Mouse (Mus musculus): ENCODE data around the gene Aars2.

Aars2 gene

GRCm38 (mm10) chr17:45544001-45544872, 37.6 kb downstream of the Aars2 start:
- CTCF ChIA-PET = interaction anchor here (0.5 to 3.2 kb wide), 22 partner anchors 21 to 447 kb away, joined by 3 to 17 read pairs (median 4); partner anchors contain the start of genes Aars2 (in 3 of the 4) and Tcte1 (in 1 of the 4)
- POLR2A ChIA-PET = interaction anchor here (0.6 to 4.9 kb wide), 46 partner anchors 9 to 118 kb away, joined by 3 to 35 read pairs (median 4); partner anchors contain the start of genes Aars2 (in 3 of the 4), Hsp90ab1 (in 3 of the 4), Nfkbie (in 3 of the 4) and Slc35b2 (in 2 of the 4)

- ChIA-PET POLR2A (interaction anchor here (0.6 to 4.9 kb wide), 33 partner anchors 10 to 117 kb away, joined by 3 to 35 read pairs (median 5); partner anchors contain the start of genes Hsp90ab1 (in 3 of the 4), Nfkbie (in 3 of the 4), Aars2 (in 2 of the 4) and Slc35b2 (in 2 of the 4)), CTCF (interaction anchor here (0.6 to 3.2 kb wide), 16 partner anchors 18 to 447 kb away, joined by 3 to 17 read pairs (median 4); partner anchors contain the start of genes Aars2 (in 2 of the 4) and Tcte1 (in 1 of the 4))
Measured at GRCm38 (mm10) chr17:45544873-45545277, 38.2 kb downstream of the Aars2 start.

DNA sequence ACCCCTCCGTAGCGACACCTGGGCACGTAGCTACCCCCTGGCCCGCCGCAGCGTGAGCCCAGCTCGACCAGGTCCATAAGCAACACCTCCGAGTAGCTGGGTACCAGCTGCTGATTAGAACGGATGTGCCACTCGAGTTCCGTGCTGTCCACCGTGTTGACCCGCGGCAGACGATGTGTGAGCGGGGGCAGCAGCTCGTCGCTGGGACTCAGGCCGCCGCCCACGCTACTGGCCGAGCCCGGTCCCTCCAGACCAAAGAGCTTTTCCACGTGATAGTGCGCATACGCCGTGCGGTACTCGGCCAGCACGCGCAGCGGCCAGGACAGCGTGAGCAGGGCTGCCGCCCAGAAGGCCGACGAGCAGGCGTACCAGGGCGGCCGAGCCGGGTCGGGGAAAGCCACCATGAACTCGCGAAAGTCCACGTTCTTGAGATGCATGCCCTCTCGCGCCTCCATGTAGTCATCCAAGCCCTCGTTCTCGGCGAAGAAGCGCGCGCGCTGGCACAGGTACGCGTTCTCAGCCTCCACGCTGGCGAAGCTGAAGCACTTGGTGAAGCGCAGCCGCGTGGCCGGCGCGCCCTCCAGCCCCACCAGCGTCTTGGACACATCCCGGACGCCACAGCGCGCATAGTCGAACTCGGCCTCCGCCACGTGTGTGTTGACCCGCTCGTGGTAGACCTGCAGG, 38.8 kb downstream of the Aars2 start:
- POLR2A ChIA-PET = interaction anchor here (0.6 to 4.9 kb wide), 35 partner anchors 9 to 423 kb away, joined by 3 to 35 read pairs (median 5); partner anchors contain the start of genes Hsp90ab1 (in 3 of the 4), Nfkbie (in 3 of the 4), Aars2 (in 2 of the 4) and Slc35b2 (in 2 of the 4)
- CTCF ChIA-PET = interaction anchor here (0.6 to 3.2 kb wide), 16 partner anchors 19 to 140 kb away, joined by 3 to 17 read pairs (median 4); partner anchors contain the start of genes Aars2 (in 2 of the 4) and Tcte1 (in 1 of the 4)

- CTCF ChIA-PET = no interaction called here
- POLR2A ChIA-PET = interaction anchor here in 2 of 4 experiments (1.0 to 4.9 kb wide), 6 partner anchors 14 to 139 kb away, joined by 3 to 35 read pairs (median 9); partner anchors contain the start of genes Hsp90ab1 (in 1 of the 2), Mrpl14 (in 1 of the 2), Slc35b2 (in 1 of the 2) and Tmem63b (in 1 of the 2)
Measured at GRCm38 (mm10) chr17:45546941-45547340, 40.3 kb downstream of the Aars2 start.

DNA sequence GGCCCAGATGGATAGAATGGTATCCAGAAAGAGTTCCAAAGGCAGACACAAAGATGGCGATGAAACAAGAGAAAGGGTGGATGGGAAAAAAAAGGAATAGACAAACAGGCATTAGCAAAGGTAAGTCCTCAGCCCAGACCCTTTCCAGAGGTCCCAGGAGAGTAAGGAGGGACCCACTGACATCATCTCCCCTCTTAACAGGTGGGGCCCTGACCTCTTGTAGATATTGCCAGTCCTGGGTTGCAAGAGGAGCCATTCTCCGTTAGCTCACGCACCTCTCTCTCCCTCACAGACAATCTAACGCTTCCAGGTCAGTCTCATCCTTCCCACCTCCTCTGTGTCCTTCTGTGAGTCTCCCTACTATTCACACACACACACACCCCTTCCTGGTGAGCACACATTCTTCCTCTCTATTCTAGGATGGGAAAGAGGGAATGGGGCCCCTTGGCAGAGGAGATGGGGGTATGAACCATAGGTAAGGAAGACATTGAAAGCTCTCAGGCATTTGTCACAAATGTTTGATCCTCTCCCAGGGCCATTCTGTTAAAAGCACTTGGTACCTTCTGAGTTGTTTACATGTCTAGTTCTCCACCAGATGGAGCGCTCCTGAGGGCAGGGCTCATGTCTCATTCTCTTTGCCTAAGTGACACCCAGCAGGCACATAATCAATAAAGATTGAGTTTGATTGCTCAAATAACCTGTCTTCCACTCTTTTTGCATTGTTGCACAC, 41.0 kb downstream of the Aars2 start:
- POLR2A ChIA-PET = interaction anchor here in 3 of 4 experiments (1.0 to 28.4 kb wide), 16 partner anchors 11 to 119 kb away, joined by 3 to 605 read pairs (median 6); partner anchors contain the start of genes Hsp90ab1 (in 3 of the 3) and Spats1 (in 1 of the 3)
- CTCF ChIA-PET = interaction anchor here in 3 of 4 experiments (0.7 to 3.8 kb wide), 19 partner anchors 14 to 932 kb away, joined by 3 to 41 read pairs (median 6); partner anchors contain the start of gene Spats1 (in 1 of the 3)

DNA sequence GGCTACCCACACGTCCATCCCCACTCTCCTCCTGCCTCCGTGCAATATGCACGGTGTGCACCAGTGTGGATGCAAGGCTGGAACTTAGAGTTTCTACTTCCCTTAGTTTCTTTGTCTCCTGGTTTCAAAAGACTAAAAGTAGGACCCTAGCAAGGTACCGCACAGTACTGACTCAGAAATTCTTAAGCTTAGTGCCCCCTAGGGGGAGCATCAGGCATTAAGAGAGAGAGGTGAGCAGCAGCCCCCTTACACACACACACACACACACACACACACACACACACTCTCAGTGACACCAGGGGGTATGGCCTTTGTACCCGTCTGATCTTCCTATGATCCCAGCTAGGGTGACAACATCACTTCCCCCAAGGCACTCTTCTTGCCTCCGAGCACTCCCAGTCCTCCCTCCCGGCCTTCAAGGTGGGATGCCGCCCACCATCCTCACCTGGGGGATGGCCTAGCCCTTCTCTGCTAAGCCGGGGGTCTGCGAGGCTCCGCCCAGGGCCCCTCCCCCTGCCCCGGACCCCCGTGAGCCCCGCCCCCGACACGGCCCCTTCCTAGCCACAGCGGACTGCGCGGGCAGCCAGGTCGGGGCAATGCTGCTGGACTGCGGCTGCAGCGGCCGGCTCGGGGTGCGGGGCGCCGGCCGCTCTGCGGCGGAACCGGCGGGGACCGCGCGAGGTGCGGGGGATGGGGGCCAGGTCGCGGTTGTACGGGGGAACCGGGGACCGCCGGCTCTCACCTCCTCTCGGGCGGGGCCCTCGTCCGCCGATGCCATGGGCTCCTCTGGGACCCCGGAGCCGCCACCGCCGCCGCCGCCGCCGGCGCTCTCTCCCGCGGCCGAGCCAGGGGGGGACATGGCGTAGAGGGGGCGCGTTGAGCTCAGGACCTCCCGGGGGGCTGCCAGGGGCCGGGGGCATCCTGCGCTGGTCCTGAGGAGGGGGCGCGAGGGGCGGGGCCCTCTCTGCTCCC, 42.2 kb downstream of the Aars2 start:
- ChIA-PET CTCF (interaction anchor here (0.6 to 3.8 kb wide), 67 partner anchors 9 to 1152 kb away, joined by 3 to 41 read pairs (median 4); partner anchors contain the start of genes Aars2 (in 1 of the 4), Cdc5l (in 1 of the 4), Hsp90ab1 (in 1 of the 4) and Slc35b2 (in 1 of the 4)), POLR2A (interaction anchor here (0.5 to 28.4 kb wide), 39 partner anchors 9 to 125 kb away, joined by 3 to 605 read pairs (median 4); partner anchors contain the start of genes Hsp90ab1 (in 3 of the 4), Slc35b2 (in 2 of the 4), Spats1 (in 2 of the 4) and Aars2 (in 1 of the 4))

DNA sequence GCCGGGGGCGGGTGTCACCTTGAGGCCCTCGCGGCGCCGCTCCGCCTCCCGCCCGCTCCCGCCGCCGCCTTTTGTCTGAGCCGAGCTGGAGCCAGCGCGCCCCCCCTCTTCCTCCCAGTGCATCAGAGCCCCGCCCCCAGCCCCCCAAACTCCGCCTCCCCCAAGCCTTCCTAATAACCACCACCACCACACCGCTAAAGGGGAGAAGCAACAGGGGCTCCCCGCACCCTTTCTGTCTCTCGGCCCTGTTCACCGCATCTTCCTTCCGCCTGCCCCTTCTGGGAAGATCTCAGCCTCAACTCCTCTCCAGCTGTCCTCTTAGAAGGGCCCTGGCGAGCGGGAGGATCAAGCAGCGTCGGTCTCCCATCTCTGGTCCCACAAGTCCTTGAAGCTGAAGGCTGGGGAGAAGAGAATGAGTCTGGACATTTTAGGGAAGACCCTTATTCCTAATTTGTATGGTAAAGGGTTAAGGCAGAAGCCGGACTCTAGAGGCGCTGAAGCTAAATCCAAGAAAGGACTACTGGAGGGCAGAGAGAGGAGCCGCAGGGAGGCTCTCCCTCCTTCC, 43.1 kb downstream of the Aars2 start, which contains the start of gene Tmem151b:
TSS of gene Tmem151b (minus strand) at position 61 of the 565 bp plus-strand sequence.
- CTCF ChIA-PET = interaction anchor here (0.6 to 3.8 kb wide), 33 partner anchors 12 to 521 kb away, joined by 3 to 41 read pairs (median 3); partner anchors contain the start of genes Cdc5l (in 1 of the 4) and Spats1 (in 1 of the 4)
- POLR2A ChIA-PET = interaction anchor here in 3 of 4 experiments (0.6 to 28.4 kb wide), 26 partner anchors 10 to 128 kb away, joined by 3 to 605 read pairs (median 5); partner anchors contain the start of genes Hsp90ab1 (in 3 of the 3), Spats1 (in 2 of the 3), Aars2 (in 1 of the 3) and Slc35b2 (in 1 of the 3)

GRCm38 (mm10) chr17:45550253-45550652, 43.6 kb downstream of the Aars2 start:
- POLR2A ChIA-PET = interaction anchor here in 3 of 4 experiments (0.6 to 28.4 kb wide), 18 partner anchors 18 to 128 kb away, joined by 3 to 605 read pairs (median 6); partner anchors contain the start of genes Hsp90ab1 (in 3 of the 3), Spats1 (in 2 of the 3), Aars2 (in 1 of the 3) and Tcte1 (in 1 of the 3)
- CTCF ChIA-PET = interaction anchor here in 3 of 4 experiments (0.6 to 3.8 kb wide), 29 partner anchors 12 to 521 kb away, joined by 3 to 41 read pairs (median 3); partner anchors contain the start of genes Cdc5l (in 1 of the 3) and Spats1 (in 1 of the 3)

DNA sequence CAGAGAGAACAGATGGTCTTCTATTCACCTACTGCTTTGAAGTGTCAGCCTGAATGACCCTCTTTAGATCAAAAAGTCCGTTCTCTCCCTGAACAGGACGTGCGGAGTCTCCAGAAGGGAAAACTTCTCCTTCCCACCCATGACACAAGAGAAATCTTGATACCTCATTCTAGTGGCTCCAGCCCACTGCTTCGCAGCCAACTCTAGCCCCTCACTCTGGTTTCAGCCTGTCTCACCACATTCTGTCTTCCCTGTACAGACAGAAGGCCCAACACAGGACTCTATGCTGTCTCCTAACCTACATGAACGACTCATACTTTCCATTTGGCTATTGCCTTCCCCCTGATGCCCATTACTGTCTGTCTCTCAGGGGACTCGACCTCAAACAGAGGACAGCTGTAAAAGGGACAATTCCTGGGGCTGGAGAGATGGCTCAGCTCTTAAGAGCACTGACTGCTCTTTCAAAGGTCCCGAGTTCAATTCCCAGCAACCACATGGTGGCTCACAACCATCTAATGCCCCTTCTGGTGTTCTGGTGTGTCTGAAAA, 44.7 kb downstream of the Aars2 start:
- ChIA-PET POLR2A (interaction anchor here (0.5 to 28.4 kb wide), 15 partner anchors 13 to 348 kb away, joined by 3 to 605 read pairs (median 4); partner anchors contain the start of genes Hsp90ab1 (in 2 of the 4), Spats1 (in 2 of the 4) and Tcte1 (in 1 of the 4)), CTCF (interaction anchor here (0.6 to 3.8 kb wide), 14 partner anchors 8 to 300 kb away, joined by 3 to 41 read pairs (median 4); no protein-coding TSS in a partner anchor)

GRCm38 (mm10) chr17:45551816-45552451, 45.3 kb downstream of the Aars2 start:
- ChIA-PET POLR2A (interaction anchor here in 3 of 4 experiments (0.6 to 28.4 kb wide), 14 partner anchors 12 to 122 kb away, joined by 3 to 605 read pairs (median 4); partner anchors contain the start of genes Hsp90ab1 (in 2 of the 3), Spats1 (in 2 of the 3) and Tcte1 (in 1 of the 3)), CTCF (interaction anchor here (0.6 to 1.5 kb wide), 17 partner anchors 9 to 89 kb away, joined by 3 to 8 read pairs (median 3); partner anchors contain the start of gene Aars2 (in 1 of the 4))

DNA sequence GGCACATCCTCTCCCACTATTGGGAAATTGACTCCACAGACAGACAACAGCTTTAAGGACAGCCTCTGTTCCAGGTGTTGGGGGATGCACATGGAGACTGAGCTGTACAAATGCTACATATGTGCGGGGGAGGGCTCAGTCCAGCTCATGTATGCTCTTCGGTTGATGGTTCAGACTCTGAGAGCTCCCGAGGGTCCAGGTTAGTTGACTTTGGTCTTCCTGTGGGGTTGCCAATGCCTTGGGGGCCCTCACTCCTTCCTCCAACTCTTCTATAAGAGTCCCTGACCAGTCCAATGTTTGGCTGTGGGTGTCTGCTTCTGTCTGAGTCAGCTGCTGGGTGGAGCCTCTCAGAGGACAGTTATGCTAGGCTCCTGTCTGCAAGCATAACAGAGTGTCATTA, 46.4 kb downstream of the Aars2 start:
- CTCF ChIA-PET = interaction anchor here in 2 of 4 experiments (0.6 to 1.5 kb wide), 11 partner anchors 12 to 1879 kb away, joined by 3 to 8 read pairs (median 3); partner anchors contain the start of gene Aars2 (in 1 of the 2)
- POLR2A ChIA-PET = interaction anchor here in 3 of 4 experiments (0.6 to 28.4 kb wide), 10 partner anchors 9 to 79 kb away, joined by 3 to 605 read pairs (median 7); partner anchors contain the start of genes Hsp90ab1 (in 2 of the 3) and Spats1 (in 2 of the 3)

DNA sequence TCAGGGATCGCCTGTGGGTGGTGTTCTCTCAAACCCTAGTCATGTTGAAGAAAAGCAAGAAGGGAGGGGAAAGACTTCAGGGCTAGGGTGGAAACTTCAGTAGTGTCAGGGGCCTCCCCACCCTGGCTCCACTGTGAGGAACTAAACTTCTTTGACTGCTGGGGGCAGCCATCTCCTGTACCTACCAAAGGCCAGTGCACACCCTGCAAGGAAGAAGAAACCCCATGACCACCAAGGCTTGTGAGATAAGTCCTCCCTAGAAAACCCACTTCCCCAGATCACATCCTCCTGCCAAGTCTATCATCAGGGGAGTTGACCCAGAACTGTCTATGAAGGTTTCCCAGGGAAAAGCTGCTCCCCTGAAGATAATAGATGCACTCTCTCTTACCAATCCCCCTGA, 47.8 kb downstream of the Aars2 start:
- ChIA-PET CTCF (interaction anchor here in 2 of 4 experiments (0.5 to 2.3 kb wide), 6 partner anchors 10 to 76 kb away, joined by 3 to 7 read pairs (median 4); partner anchors contain the start of gene Slc35b2 (in 1 of the 2)), POLR2A (interaction anchor here in 2 of 4 experiments (1.3 to 28.4 kb wide), 11 partner anchors 10 to 121 kb away, joined by 3 to 605 read pairs (median 9); partner anchors contain the start of genes Aars2 (in 1 of the 2), Cdc5l (in 1 of the 2), Hsp90ab1 (in 1 of the 2) and Slc35b2 (in 1 of the 2))

DNA sequence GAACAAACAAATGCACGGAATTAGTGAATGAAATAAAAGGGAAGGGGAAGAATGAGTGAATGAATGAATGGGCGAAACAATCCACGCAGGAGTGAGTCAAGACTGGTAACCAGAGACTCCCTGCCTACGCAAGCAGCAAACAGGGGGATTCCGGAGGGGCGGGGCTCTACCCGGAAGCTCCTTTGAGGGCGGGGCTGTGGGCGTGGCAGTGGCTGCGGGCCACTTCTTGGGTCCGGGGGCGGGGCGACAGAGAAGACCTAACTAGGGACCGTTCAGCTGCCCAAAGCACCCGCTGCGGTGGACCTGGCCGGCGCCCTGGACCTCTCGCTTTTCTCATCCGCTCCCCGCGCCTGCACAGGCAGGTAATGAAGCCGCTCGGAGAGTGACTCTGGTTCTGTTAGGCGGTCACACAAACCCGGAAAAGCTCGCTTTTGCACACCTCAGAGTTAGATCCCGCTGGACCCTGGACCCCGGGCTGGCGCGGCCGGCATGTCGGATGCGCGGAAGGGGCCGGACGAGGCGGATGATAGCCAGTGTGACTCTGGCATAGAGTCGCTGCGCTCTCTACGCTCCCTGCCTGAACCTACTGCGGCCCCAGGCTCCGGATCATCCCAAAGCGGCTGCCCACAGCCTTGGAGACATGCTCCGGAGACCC, 48.9 kb downstream of the Aars2 start, which contains the start of gene Nfkbie:
TSS of gene Nfkbie (plus strand) at position 252 of the 655 bp plus-strand sequence.
- ChIA-PET CTCF (interaction anchor here (0.5 to 2.3 kb wide), 27 partner anchors 8 to 1819 kb away, joined by 3 to 7 read pairs (median 4); partner anchors contain the start of genes Slc35b2 (in 4 of the 4), Aars2 (in 1 of the 4), Hsp90ab1 (in 1 of the 4) and Tcte1 (in 1 of the 4)), POLR2A (interaction anchor here (0.6 to 28.4 kb wide), 35 partner anchors 8 to 151 kb away, joined by 3 to 605 read pairs (median 5); partner anchors contain the start of genes Hsp90ab1 (in 3 of the 4), Aars2 (in 2 of the 4), Slc35b2 (in 2 of the 4) and Cdc5l (in 1 of the 4))

All from embryonic stem cell, embryonic (primary cell).